Mouse (Mus musculus): ENCODE measurements around the gene Slco3a1.

- TF ChIP-seq POLR2A (IDR thresholded peaks at IDR 0.05; ENCODE audit: borderline replicate concordance, insufficient read depth, low read length) (no peak), CTCF (IDR thresholded peaks at IDR 0.05; ENCODE audit: borderline replicate concordance, insufficient read depth, low read depth, low read length) (no peak)
These were observed 92.8 kb downstream of the Slco3a1 start for GRCm38 (mm10) chr7:74461736-74462135.

All from cerebellum, adult 2 months (tissue).